Mouse (Mus musculus) hindbrain, embryonic 13.5 days (tissue): ENCODE measurements at regions not wholly inside any gene's neighbourhood (a gene's known extent, or its start where the extent isn't known, plus 50 kb on each side); places are given as distances from the start of the nearest gene placed in this dataset.

Experiments
- ATAC-seq: fragments of 200-750 bp; cut with Nextera tagmentation; 2 replicates; pipeline ENCODE4 v1.8.0; 2017; ENCODE audit warnings: moderate TSS enrichment; ENCODE audit not compliant: low FRiP score
- H3K27ac ChIP-seq: fragments of 300-500 bp; sonication (generic); 2 replicates; pipeline ENCODE4 v1.5.1; 2015; ENCODE audit warnings: inconsistent platforms, mild to moderate bottlenecking, moderate library complexity
- H3K27me3 ChIP-seq: fragments of 300-500 bp; sonication (generic); 2 replicates; pipeline ENCODE4 v1.6.1; 2015; ENCODE audit warnings: mild to moderate bottlenecking, inconsistent platforms
- H3K36me3 ChIP-seq: fragments of 300-500 bp; sonication (generic); 2 replicates; pipeline ENCODE4 v1.6.1; 2015; ENCODE audit warnings: mild to moderate bottlenecking, inconsistent platforms
- H3K4me1 ChIP-seq: fragments of 300-500 bp; sonication (generic); replicated peaks from 2 replicates; pipeline ENCODE4 v1.6.1; 2015; ENCODE audit warnings: inconsistent platforms
- H3K4me2 ChIP-seq: fragments of 300-500 bp; sonication (generic); 2 replicates; pipeline ENCODE4 v1.6.1; 2015; ENCODE audit warnings: inconsistent platforms, mild to moderate bottlenecking, moderate library complexity
- H3K4me3 ChIP-seq: fragments of 300-500 bp; sonication (generic); 2 replicates; pipeline ENCODE4 v1.5.1; 2015; ENCODE audit warnings: mild to moderate bottlenecking, inconsistent platforms
- H3K9ac ChIP-seq: fragments of 300-500 bp; sonication (generic); 2 replicates; pipeline ENCODE4 v1.6.1; 2015; ENCODE audit warnings: mild to moderate bottlenecking, inconsistent platforms
- H3K9me3 ChIP-seq: fragments of 300-500 bp; sonication (generic); 2 replicates; pipeline ENCODE4 v1.6.1; 2016; ENCODE audit warnings: inconsistent platforms
- WGBS: fragments of 180-500 bp; shearing (Covaris S2); methylation state at CpG from one replicate; pipeline ENCODE4 v1.1.7; 2015; 5-methylcytosine and 5-hydroxymethylcytosine counted together

- 25% methylated on average over 5 of the region's 5 CpGs for WGBS
- no peaks in the 10 kb centered on the region for H3K27me3 ChIP-seq
- no peak for ATAC-seq
- H3K36me3 ChIP-seq = no peaks in the 10 kb centered on the region
- no peak overlapping the region for H3K4me3 ChIP-seq
- H3K9me3 ChIP-seq = no peaks in the 10 kb centered on the region
- H3K4me1 ChIP-seq = peaks cover 11% of the 10 kb centered on the region; the same call in 1 of the 2 replicates
- no peak overlapping the region for H3K9ac ChIP-seq
- peak overlapping the region; percentile 56 for H3K27ac ChIP-seq
- peak overlapping the region; percentile 15; the same call in 1 of the 2 replicates for H3K4me2 ChIP-seq
Observed at GRCm38 (mm10) chr10:110534387-110534786, 78.4 kb upstream of the Nav3 start.

- Histone ChIP-seq H3K27ac (peak overlapping the region; percentile 66), H3K36me3 (no peaks in the 10 kb centered on the region), H3K4me2 (no peak overlapping the region), H3K27me3 (no peaks in the 10 kb centered on the region), H3K4me3 (no peak overlapping the region), H3K9ac (no peak overlapping the region), H3K9me3 (no peaks in the 10 kb centered on the region), H3K4me1 (peaks cover 10% of the 10 kb centered on the region)
- WGBS = 16% methylated on average over 6 of the region's 6 CpGs
- peak; percentile 52; the same call in 1 of the 2 replicates for ATAC-seq
Observed at GRCm38 (mm10) chr10:110542712-110543111, 86.7 kb upstream of the Nav3 start.

- Histone ChIP-seq H3K9ac (no peak overlapping the region), H3K4me2 (no peak overlapping the region), H3K27me3 (no peaks in the 10 kb centered on the region), H3K36me3 (no peaks in the 10 kb centered on the region), H3K4me3 (no peak overlapping the region), H3K27ac (no peak overlapping the region), H3K9me3 (no peaks in the 10 kb centered on the region), H3K4me1 (no peaks in the 10 kb centered on the region)
- 42% methylated on average over 2 of the region's 2 CpGs for WGBS
- ATAC-seq = no peak
Observed at GRCm38 (mm10) chr10:110548391-110548790, 92.4 kb upstream of the Nav3 start.

GRCm38 (mm10) chr10:110553954-110554353 is 98.0 kb upstream of the Nav3 start:
- H3K4me3 ChIP-seq = no peak overlapping the region
- WGBS = 71% methylated on average over 6 of the region's 6 CpGs
- no peak overlapping the region for H3K4me2 ChIP-seq
- 0 out of 2 replicates have a peak overlapping the region, but pooled peaks have one; percentile 1 for H3K27ac ChIP-seq
- no peaks in the 10 kb centered on the region for H3K36me3 ChIP-seq
- no peaks in the 10 kb centered on the region for H3K27me3 ChIP-seq
- no peak overlapping the region for H3K9ac ChIP-seq
- H3K9me3 ChIP-seq = no peaks in the 10 kb centered on the region
- H3K4me1 ChIP-seq = no peaks in the 10 kb centered on the region; the same call in none of the 2 replicates
- no peak; the same call in 1 of the 2 replicates for ATAC-seq

- H3K4me3 ChIP-seq = no peak overlapping the region
- no peaks in the 10 kb centered on the region for H3K36me3 ChIP-seq
- no peaks in the 10 kb centered on the region for H3K9me3 ChIP-seq
- H3K4me1 ChIP-seq = no peaks in the 10 kb centered on the region; the same call in none of the 2 replicates
- no peaks in the 10 kb centered on the region for H3K27me3 ChIP-seq
- H3K9ac ChIP-seq = no peak overlapping the region
- H3K4me2 ChIP-seq = no peak overlapping the region
- peak; percentile 63; the same call in 1 of the 2 replicates for ATAC-seq
- H3K27ac ChIP-seq = no peak overlapping the region
- WGBS = 53% methylated on average over 1 of the region's 1 CpGs
Observed at GRCm38 (mm10) chr10:110556326-110556883, 100.4 kb upstream of the Nav3 start.

- Histone ChIP-seq H3K4me1 (no peaks in the 10 kb centered on the region), H3K36me3 (no peaks in the 10 kb centered on the region), H3K27ac (no peak overlapping the region), H3K4me2 (no peak overlapping the region), H3K4me3 (no peak overlapping the region), H3K27me3 (no peaks in the 10 kb centered on the region), H3K9me3 (no peaks in the 10 kb centered on the region), H3K9ac (no peak overlapping the region)
- ATAC-seq = no peak
- 95% methylated on average over 5 of the region's 5 CpGs for WGBS
Observed at GRCm38 (mm10) chr10:110563057-110563456, 107.1 kb upstream of the Nav3 start.

- no peak overlapping the region for H3K9ac ChIP-seq
- no peak for ATAC-seq
- no peak overlapping the region for H3K27ac ChIP-seq
- no peaks in the 10 kb centered on the region for H3K27me3 ChIP-seq
- 62% methylated on average over 1 of the region's 1 CpGs for WGBS
- no peaks in the 10 kb centered on the region for H3K9me3 ChIP-seq
- no peaks in the 10 kb centered on the region for H3K36me3 ChIP-seq
- H3K4me3 ChIP-seq = no peak overlapping the region
- no peaks in the 10 kb centered on the region for H3K4me1 ChIP-seq
- H3K4me2 ChIP-seq = no peak overlapping the region
Observed at GRCm38 (mm10) chr10:110563571-110563970, 107.6 kb upstream of the Nav3 start.

GRCm38 (mm10) chr10:110566260-110567050 is 110.5 kb upstream of the Nav3 start:
- Histone ChIP-seq H3K36me3 (no peaks in the 10 kb centered on the region), H3K9ac (no peak overlapping the region), H3K27ac (no peak overlapping the region), H3K27me3 (no peaks in the 10 kb centered on the region), H3K4me1 (no peaks in the 10 kb centered on the region), H3K9me3 (no peaks in the 10 kb centered on the region), H3K4me3 (no peak overlapping the region), H3K4me2 (no peak overlapping the region)
- ATAC-seq = peak; percentile 88
- 73% methylated on average over 12 of the region's 12 CpGs for WGBS

GRCm38 (mm10) chr10:110570465-110570864 is 114.5 kb upstream of the Nav3 start:
- ATAC-seq = no peak
- 90% methylated on average over 5 of the region's 5 CpGs for WGBS
- Histone ChIP-seq H3K36me3 (no peaks in the 10 kb centered on the region), H3K4me1 (no peaks in the 10 kb centered on the region), H3K9me3 (no peaks in the 10 kb centered on the region), H3K27me3 (no peaks in the 10 kb centered on the region), H3K27ac (no peak overlapping the region), H3K4me3 (no peak overlapping the region), H3K9ac (no peak overlapping the region), H3K4me2 (no peak overlapping the region)

GRCm38 (mm10) chr10:110571179-110571578 is 115.2 kb upstream of the Nav3 start:
- H3K4me1 ChIP-seq = no peaks in the 10 kb centered on the region
- H3K4me3 ChIP-seq = no peak overlapping the region
- WGBS = 85% methylated on average over 4 of the region's 4 CpGs
- no peaks in the 10 kb centered on the region for H3K9me3 ChIP-seq
- H3K9ac ChIP-seq = no peak overlapping the region
- no peaks in the 10 kb centered on the region for H3K27me3 ChIP-seq
- H3K4me2 ChIP-seq = no peak overlapping the region
- H3K27ac ChIP-seq = no peak overlapping the region
- no peaks in the 10 kb centered on the region for H3K36me3 ChIP-seq
- ATAC-seq = no peak

- 74% methylated on average over 7 of the region's 7 CpGs for WGBS
Observed at GRCm38 (mm10) chr10:110573530-110573929, 117.5 kb upstream of the Nav3 start.

GRCm38 (mm10) chr10:110586029-110586428 is 130.0 kb upstream of the Nav3 start:
- WGBS = 86% methylated on average over 8 of the region's 8 CpGs
- no peak for ATAC-seq

More at GRCm38 (mm10) chr10:110573530-110573929, 117.5 kb upstream of the Nav3 start:
- Histone ChIP-seq H3K36me3 (no peaks in the 10 kb centered on the region), H3K9me3 (no peaks in the 10 kb centered on the region), H3K4me3 (no peak overlapping the region), H3K27me3 (no peaks in the 10 kb centered on the region), H3K27ac (no peak overlapping the region), H3K9ac (no peak overlapping the region), H3K4me1 (no peaks in the 10 kb centered on the region), H3K4me2 (no peak overlapping the region)
- no peak for ATAC-seq

More at GRCm38 (mm10) chr10:110586029-110586428, 130.0 kb upstream of the Nav3 start:
- Histone ChIP-seq H3K4me2 (no peak overlapping the region), H3K9ac (no peak overlapping the region), H3K4me1 (0 out of 2 replicates have a peak, but pooled peaks cover 5% of the 10 kb centered on the region), H3K9me3 (0 out of 2 replicates have a peak, but pooled peaks cover 6% of the 10 kb centered on the region), H3K27me3 (no peaks in the 10 kb centered on the region), H3K4me3 (no peak overlapping the region), H3K36me3 (no peaks in the 10 kb centered on the region), H3K27ac (no peak overlapping the region)
